In genomic region chr2:136511073-136511472, GRCm38 (mm10) we compare ENCODE assay signal across 14 mouse cellular contexts. TPM values are rescaled to one million over a fixed set of nuclear protein-coding genes. Genes with fewer than 3 reads are reported as not detected.
DNase-seq lines count a peak whose midpoint lies in the region; ATAC-seq and TF ChIP-seq lines count a peak whose summit lies in the region.
"Had no signal": no experiment of that assay in that cellular context is flagged by ENCODE, and none has a peak within 500 bp of the region (broad histone marks: within the 10 kb centered on the region; RNA-seq: fewer than 3 reads in every experiment).

No protein-coding gene starts in this region.

- H3K4me2 ChIP-seq in limb, embryonic 14.5 days (replicated peaks; ENCODE audit: low read depth, low read length, severe bottlenecking), result no peak overlapping the region
- H3K4me2 ChIP-seq in hindbrain, embryonic 12.5 days (replicated peaks), result no peak overlapping the region
- H3K4me2 ChIP-seq in stomach, postnatal 0 days (replicated peaks; ENCODE audit: low read depth), result no peak overlapping the region
- H3K4me2 ChIP-seq: limb, embryonic 15.5 days; lung, embryonic 14.5 days had no signal

- ATAC-seq in limb, embryonic 14.5 days (ENCODE audit: low FRiP score, low read depth), result peak; percentile 26; the same call in 1 of the 2 replicates
- ATAC-seq in hindbrain, embryonic 12.5 days (ENCODE audit: low FRiP score), result peak; percentile 68; the same call in 1 of the 2 replicates
- ATAC-seq in stomach, postnatal 0 days (ENCODE audit: low FRiP score, low TSS enrichment), result no peak
- ATAC-seq in CD4-positive, CD25-positive, alpha-beta regulatory T cell, adult 4 months, result no peak

- H3K36me3 ChIP-seq in limb, embryonic 14.5 days (ENCODE audit: control insufficient read depth, insufficient read depth, low read length), result no peaks in the 10 kb centered on the region
- no peaks in the 10 kb centered on the region for H3K36me3 ChIP-seq in limb, embryonic 10.5 days
- no peaks in the 10 kb centered on the region for H3K36me3 ChIP-seq in hindbrain, embryonic 12.5 days
- no peaks in the 10 kb centered on the region for H3K36me3 ChIP-seq in stomach, postnatal 0 days (ENCODE audit: control insufficient read depth, insufficient read depth, low read length)
- H3K36me3 ChIP-seq: G1E; limb, embryonic 15.5 days had no signal

- H3K4me1 ChIP-seq in limb, embryonic 14.5 days (ENCODE audit: control insufficient read depth, insufficient read depth, low read length), result 0 out of 2 replicates have a peak, but pooled peaks cover 3% of the 10 kb centered on the region
- no peaks in the 10 kb centered on the region for H3K4me1 ChIP-seq in limb, embryonic 10.5 days
- peaks cover 6% of the 10 kb centered on the region; the same call in 1 of the 2 replicates for H3K4me1 ChIP-seq in hindbrain, embryonic 12.5 days
- H3K4me1 ChIP-seq in stomach, postnatal 0 days (replicated peaks; ENCODE audit: control insufficient read depth, insufficient read depth), result no peaks in the 10 kb centered on the region

- no peak overlapping the region for H3K9ac ChIP-seq in limb, embryonic 14.5 days (ENCODE audit: low read depth, low read length, severe bottlenecking)
- H3K9ac ChIP-seq in hindbrain, embryonic 12.5 days, result no peak overlapping the region
- no peak overlapping the region for H3K9ac ChIP-seq in stomach, postnatal 0 days (ENCODE audit: low read length)
- H3K9ac ChIP-seq: limb, embryonic 15.5 days; lung, embryonic 14.5 days had no signal

- no peak overlapping the region for H3K27ac ChIP-seq in limb, embryonic 14.5 days (replicated peaks; ENCODE audit: low read depth, low read length)
- no peak overlapping the region for H3K27ac ChIP-seq in limb, embryonic 10.5 days
- H3K27ac ChIP-seq in hindbrain, embryonic 12.5 days, result no peak overlapping the region
- H3K27ac ChIP-seq in stomach, postnatal 0 days (replicated peaks), result no peak overlapping the region
- H3K27ac ChIP-seq: gastrocnemius, adult 2 months; limb, embryonic 15.5 days had no signal

- TF ChIP-seq CTCF in stomach, postnatal 0 days (IDR thresholded peaks at IDR 0.05; ENCODE audit: low read depth), result no peak

- no peaks in the 10 kb centered on the region for H3K9me3 ChIP-seq in limb, embryonic 14.5 days (ENCODE audit: control insufficient read depth, low read length)
- H3K9me3 ChIP-seq in limb, embryonic 10.5 days (replicated peaks), result no peaks in the 10 kb centered on the region
- no peaks in the 10 kb centered on the region for H3K9me3 ChIP-seq in hindbrain, embryonic 12.5 days (replicated peaks)
- H3K9me3 ChIP-seq in stomach, postnatal 0 days (ENCODE audit: control insufficient read depth, low read length), result no peaks in the 10 kb centered on the region
- H3K9me3 ChIP-seq: limb, embryonic 15.5 days had no signal

- TF ChIP-seq POLR2A in limb, embryonic 14.5 days (IDR thresholded peaks at IDR 0.05; ENCODE audit: borderline replicate concordance, extremely low read depth, insufficient read depth, insufficient read length), result no peak

- DNase-seq in limb, embryonic 14.5 days (ENCODE audit: low spot score), result no peak
- DNase-seq in limb, embryonic 10.5 days (ENCODE audit: low spot score), result no peak
- DNase-seq in Muller cell, postnatal 12 days (ENCODE audit: inconsistent ontology term), result peak; percentile 42
- peak; percentile 33 for DNase-seq in embryo, embryonic 9.5 days (ENCODE audit: extremely low spot score)
- no peak for DNase-seq in stomach, postnatal 0 days (ENCODE audit: low spot score)
- DNase-seq in right cerebral cortex, adult 2 months (ENCODE audit: low spot score in 2 of 2), result no peak
- DNase-seq: adrenal gland, postnatal 36 days; kidney, adult 11 months; lung, embryonic 14.5 days had no signal

- no peaks in the 10 kb centered on the region for H3K27me3 ChIP-seq in limb, embryonic 14.5 days (ENCODE audit: control insufficient read depth, insufficient read depth, low read length)
- no peaks in the 10 kb centered on the region for H3K27me3 ChIP-seq in limb, embryonic 10.5 days (ENCODE audit: low read depth, poor library complexity, severe bottlenecking)
- H3K27me3 ChIP-seq in hindbrain, embryonic 12.5 days, result peaks cover 3% of the 10 kb centered on the region; the same call in 1 of the 2 replicates
- no peaks in the 10 kb centered on the region for H3K27me3 ChIP-seq in stomach, postnatal 0 days (ENCODE audit: control insufficient read depth, insufficient read depth, low read length)
- H3K27me3 ChIP-seq: limb, embryonic 15.5 days had no signal

- 67% methylated on average over 5 of the region's 5 CpGs for WGBS in limb, embryonic 14.5 days
- 79% methylated on average over 5 of the region's 5 CpGs for WGBS in limb, embryonic 10.5 days
- WGBS in hindbrain, embryonic 12.5 days, result 14% methylated on average over 5 of the region's 5 CpGs
- WGBS in stomach, postnatal 0 days, result 50% methylated on average over 5 of the region's 5 CpGs

- no peak for TF ChIP-seq EP300 in stomach, postnatal 0 days (optimal IDR thresholded peaks at IDR 0.05)

- no peak overlapping the region for H3K4me3 ChIP-seq in limb, embryonic 14.5 days (replicated peaks; ENCODE audit: low read length)
- no peak overlapping the region for H3K4me3 ChIP-seq in limb, embryonic 10.5 days
- H3K4me3 ChIP-seq in hindbrain, embryonic 12.5 days, result no peak overlapping the region
- no peak overlapping the region for H3K4me3 ChIP-seq in stomach, postnatal 0 days (ENCODE audit: low read depth, low read length)
- H3K4me3 ChIP-seq: gastrocnemius, adult 2 months; limb, embryonic 15.5 days had no signal

RNA-seq across cellular contexts. Expression of gene Ankef1, which starts 9.4 kb away (rescaled TPM):
- polyA plus RNA-seq in limb, embryonic 14.5 days (2012; rRNA removed), result 0.18 and 0.25 TPM in 2 replicates
- polyA plus RNA-seq in limb, embryonic 14.5 days (2014; fragmentation: Nextera tagmentation; extraction: Ambion mirVana), result 0.29 and 0.91 TPM in 2 replicates
- polyA plus RNA-seq in limb, embryonic 10.5 days (2016; fragmentation: Nextera tagmentation; extraction: Ambion mirVana), result 0.28 and 0.29 TPM in 2 replicates
- 0.72 and 1.1 TPM in 2 replicates for polyA plus RNA-seq in hindbrain, embryonic 12.5 days (2016; fragmentation: Nextera tagmentation; extraction: Ambion mirVana)
- 0.04 and 0.06 TPM in 2 replicates for polyA plus RNA-seq in stomach, postnatal 0 days (2015; fragmentation: Nextera tagmentation; extraction: Ambion mirVana)
- not detected for polyA plus RNA-seq in CD4-positive, CD25-positive, alpha-beta regulatory T cell, adult 4 months (2017; shearing (Covaris generic))
- polyA plus RNA-seq: G1E had no signal

Comparison
In these comparisons a context has a peak if more than half of its experiments do, and no peak if none do; other contexts are left out.
1. ATAC-seq: peak in limb, embryonic 14.5 days (single experiment) and hindbrain, embryonic 12.5 days (single experiment); none in stomach, postnatal 0 days (single experiment) and CD4-positive, CD25-positive, alpha-beta regulatory T cell, adult 4 months (single experiment).
2. DNase-seq: peak in Muller cell, postnatal 12 days (single experiment) and embryo, embryonic 9.5 days (single experiment); none in limb, embryonic 14.5 days (single experiment), limb, embryonic 10.5 days (single experiment), stomach, postnatal 0 days (single experiment) and right cerebral cortex, adult 2 months (0 of 2).